Mouse (Mus musculus) frontal cortex, postnatal 36 days (tissue): Measurements from ENCODE around the gene Wif1.

Source experiments
- DNase-seq, 2 experiments: peaks; one replicate each; pipeline ENCODE4 v3.0.0; 2022; ENCODE audit warnings: low spot score in 2 of 2

The Wif1 gene

GRCm38 (mm10) chr10:121070742-121071141, 37.0 kb downstream of the Wif1 start:
- no peak for DNase-seq

DNA sequence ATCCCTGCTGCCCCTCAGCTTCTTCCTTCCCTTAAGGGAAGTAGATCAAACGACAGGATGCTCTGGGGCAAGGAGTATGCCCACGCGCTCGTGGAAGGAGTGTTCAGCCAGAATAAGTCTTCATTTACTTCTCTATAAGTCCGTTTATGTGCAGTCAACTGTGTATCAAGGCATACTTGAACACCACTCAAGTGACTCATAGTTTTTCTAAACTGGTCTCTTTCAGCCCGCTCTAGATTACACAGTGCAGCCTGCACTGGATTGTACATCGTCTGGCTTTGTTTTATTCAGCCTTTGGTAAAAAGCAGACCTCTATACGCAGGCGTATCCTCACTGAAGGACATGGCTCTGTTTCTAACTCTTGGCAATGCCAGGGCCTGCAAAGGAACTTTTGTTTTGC, 46.7 kb downstream of the Wif1 start:
- no peak for DNase-seq

- DNase-seq, result no peak
Measured at GRCm38 (mm10) chr10:121082881-121083280, 49.1 kb downstream of the Wif1 start.

- no peak for DNase-seq
Measured at GRCm38 (mm10) chr10:121083512-121083911, 49.8 kb downstream of the Wif1 start.

GRCm38 (mm10) chr10:121088679-121089078, 54.9 kb downstream of the Wif1 start:
- no peak for DNase-seq

DNA sequence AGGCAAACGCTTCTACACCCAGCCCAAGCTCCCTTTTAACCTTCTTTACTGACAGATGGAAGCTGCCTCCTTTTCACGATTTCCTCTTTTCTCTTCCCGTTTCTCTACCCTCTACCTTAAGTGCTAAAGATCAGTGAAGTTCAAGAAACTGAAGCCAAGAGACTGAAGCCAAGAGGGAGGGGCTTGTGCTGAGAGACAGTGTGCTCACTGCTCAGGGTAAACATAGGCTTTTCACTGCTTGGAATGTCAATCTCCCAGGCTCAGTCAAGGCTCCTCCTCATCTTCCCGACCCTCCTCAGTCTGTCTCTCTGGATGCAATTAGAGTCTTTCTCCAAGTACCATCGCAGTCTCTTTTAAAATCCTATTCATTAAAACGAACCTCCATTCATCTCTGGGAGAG, 55.6 kb downstream of the Wif1 start:
- DNase-seq, result no peak

GRCm38 (mm10) chr10:121090006-121090405, 56.2 kb downstream of the Wif1 start:
- no peak for DNase-seq

DNA sequence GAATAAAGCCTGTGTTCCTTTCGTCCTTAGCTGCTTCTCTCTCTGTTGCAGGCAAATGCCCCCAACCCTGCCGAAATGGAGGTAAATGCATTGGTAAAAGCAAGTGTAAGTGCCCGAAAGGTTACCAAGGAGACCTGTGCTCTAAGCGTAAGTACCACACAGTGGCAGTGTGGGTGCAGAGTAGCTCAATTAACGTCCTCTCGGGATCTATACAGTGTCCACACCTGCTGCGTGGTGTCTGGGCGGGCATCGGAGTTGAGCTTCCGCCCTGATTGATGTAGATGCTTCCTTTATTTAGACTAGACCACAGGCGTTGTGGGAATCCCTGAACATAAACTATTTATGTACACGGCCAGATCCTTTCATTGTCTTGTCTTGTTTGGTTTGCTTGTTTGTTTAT, 62.2 kb downstream of the Wif1 start:
- no peak for DNase-seq

DNA sequence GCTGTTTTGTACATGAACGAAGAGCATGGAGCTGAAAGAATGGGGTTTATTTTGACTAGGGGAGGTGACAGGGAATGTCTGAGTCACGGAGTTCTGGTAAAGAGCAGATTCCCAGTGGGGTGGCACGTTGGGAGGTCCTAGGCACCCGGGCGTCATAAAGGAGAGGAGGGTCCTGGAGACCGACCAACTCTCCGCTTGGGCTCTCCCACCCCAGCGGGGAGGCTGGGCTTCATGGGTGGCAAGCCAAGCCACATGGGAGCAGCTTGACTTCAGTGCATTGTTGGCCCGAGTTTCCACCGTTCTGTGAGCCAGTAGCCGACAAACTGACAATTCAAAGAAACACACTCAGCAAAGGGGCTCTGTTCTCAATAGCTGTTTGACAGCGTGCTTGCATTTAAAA, 64.5 kb downstream of the Wif1 start:
- no peak for DNase-seq

DNA sequence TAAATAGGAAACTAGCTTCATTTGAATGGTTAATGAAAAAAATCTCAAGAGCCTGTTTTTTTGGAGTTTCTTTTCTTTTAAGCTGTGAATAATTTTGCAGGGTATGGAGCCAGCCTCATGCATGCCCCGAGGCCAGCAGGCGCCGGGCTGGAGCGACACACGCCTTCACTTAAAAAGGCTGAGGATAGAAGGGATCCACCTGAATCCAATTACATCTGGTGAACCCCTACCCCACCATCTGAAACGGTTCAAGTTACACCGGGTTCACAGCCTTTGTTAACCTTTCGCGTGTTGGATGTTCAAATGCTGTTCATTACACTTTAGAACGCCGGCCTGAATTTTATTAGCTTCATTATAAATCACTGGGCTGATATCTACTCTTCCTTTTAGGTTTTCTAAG, 65.9 kb downstream of the Wif1 start:
- no peak for DNase-seq

DNA sequence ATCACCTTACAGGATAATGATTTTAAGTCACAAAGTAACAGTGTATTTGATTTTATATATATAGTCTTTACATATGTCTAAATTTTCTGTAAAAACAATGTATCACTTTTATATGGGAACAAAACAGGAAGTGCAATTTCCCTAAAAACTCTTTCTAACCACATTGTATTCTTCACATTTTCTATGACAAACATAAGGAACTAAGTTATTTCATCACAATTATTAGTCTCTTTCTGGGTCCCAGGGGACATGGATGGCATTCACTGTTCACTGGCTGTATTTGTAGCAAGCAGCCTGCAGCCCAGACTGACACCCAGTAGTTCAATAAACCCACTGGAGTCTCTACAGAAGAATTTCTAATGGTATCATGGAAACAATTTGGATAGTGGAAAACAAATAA, 82.4 kb downstream of the Wif1 start:
- no peak for DNase-seq

DNA sequence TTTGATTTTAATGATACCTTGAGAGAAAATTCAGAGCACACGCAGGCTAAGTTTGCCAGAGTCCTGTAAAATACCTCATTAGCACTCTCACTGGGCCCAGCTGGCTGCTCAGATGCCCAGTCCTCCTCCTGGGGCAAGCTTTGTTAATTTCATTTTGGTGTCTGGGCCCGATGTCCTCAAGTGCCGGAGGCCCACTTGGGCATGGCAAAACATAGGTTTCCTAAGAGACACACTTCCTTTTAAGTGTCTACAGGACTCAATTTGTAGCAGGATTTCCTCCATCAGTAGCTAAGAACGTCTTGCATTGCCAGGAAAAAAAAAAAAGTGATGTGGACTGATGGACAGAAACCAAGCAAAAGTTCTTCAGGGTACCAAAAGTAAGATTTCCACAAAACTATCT, 82.9 kb downstream of the Wif1 start:
- DNase-seq, result no peak

GRCm38 (mm10) chr10:121120751-121121150, 87.0 kb downstream of the Wif1 start:
- no peak for DNase-seq

- DNase-seq, result no peak
Measured at GRCm38 (mm10) chr10:121124481-121124880, 90.7 kb downstream of the Wif1 start.

- DNase-seq, result no peak
Measured at GRCm38 (mm10) chr10:121129000-121129925, 95.5 kb downstream of the Wif1 start.
